In the genomic region with DNA sequence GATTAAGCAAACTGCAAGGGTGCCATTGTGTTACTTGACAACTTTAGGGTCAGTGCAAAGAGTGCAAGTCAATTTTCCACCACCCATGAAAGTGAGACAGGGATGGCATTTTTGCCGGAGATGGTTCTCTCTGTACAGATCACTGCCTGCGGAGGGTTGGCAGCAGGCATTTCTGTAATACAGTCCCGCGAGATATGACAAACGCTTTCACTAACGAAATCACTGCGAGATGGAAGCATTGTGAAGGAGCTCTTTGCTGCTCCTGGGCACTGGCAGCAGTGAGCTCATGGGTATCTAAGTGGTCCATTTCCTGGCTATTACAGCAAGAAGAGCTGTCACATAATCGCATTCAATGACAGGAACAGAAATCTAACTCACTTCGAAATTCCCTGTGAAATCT, we compare ENCODE assay signal across 12 mouse cellular contexts.
"Had no signal": no experiment of that assay in that cellular context is flagged by ENCODE, and none has a peak within 500 bp of the region (broad histone marks: within the 10 kb centered on the region; RNA-seq: fewer than 3 reads in every experiment).

No protein-coding gene starts in this region.

- H3K27ac ChIP-seq: kidney, postnatal 0 days; limb, embryonic 15.5 days; liver, embryonic 13.5 days; neural tube, embryonic 12.5 days; stomach, postnatal 0 days had no signal

- H3K36me3 ChIP-seq: limb, embryonic 15.5 days; liver, embryonic 13.5 days; neural tube, embryonic 12.5 days had no signal

- H3K9me3 ChIP-seq: limb, embryonic 15.5 days; liver, embryonic 13.5 days; neural tube, embryonic 12.5 days had no signal

- H3K27me3 ChIP-seq: limb, embryonic 15.5 days; liver, embryonic 13.5 days; neural tube, embryonic 12.5 days had no signal

- ATAC-seq: liver, postnatal 0 days had no signal

- H3K4me1 ChIP-seq: liver, embryonic 13.5 days; neural tube, embryonic 12.5 days had no signal

- H3K9ac ChIP-seq: limb, embryonic 15.5 days; liver, embryonic 13.5 days; liver, postnatal 0 days; neural tube, embryonic 12.5 days had no signal

- H3K4me3 ChIP-seq: limb, embryonic 15.5 days; liver, embryonic 13.5 days; neural tube, embryonic 12.5 days had no signal

- H3K4me2 ChIP-seq: limb, embryonic 15.5 days; liver, embryonic 13.5 days; neural tube, embryonic 12.5 days had no signal

- DNase-seq: kidney, adult 8-10 months; kidney, postnatal 36 days; layer of hippocampus, adult 9-11 months; layer of hippocampus, postnatal 36 days; liver, embryonic 13.5 days; liver, postnatal 0 days; right cerebral cortex, postnatal 25 days; thymus, postnatal 4 days had no signal
